8 mouse cellular contexts compared by ENCODE assay signal in the genomic region with DNA sequence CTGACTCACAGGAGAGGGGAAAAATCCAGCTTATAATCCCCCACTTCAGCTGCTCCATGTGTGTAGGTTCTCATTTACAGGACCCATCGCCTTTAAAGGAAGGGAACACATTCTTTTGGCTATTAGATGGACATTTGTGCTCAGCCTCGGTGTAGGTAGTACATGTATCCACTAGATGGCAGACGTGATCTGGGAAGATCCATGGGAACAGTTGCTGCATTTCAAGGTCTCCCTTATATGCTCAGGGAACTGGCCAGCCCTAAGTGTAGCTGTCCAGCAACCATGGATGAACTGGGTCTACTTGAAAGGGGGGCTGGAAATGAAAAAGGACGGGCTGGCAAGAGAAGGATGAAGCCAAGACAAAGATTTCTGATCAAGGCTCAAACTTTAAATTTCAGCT.
DNase-seq lines count a peak whose midpoint lies in the region; ATAC-seq lines count a peak whose summit lies in the region.
"Had no signal": no experiment of that assay in that cellular context is flagged by ENCODE, and none has a peak within 500 bp of the region (broad histone marks: within the 10 kb centered on the region; RNA-seq: fewer than 3 reads in every experiment).

No protein-coding gene starts in this region.

- ATAC-seq in forebrain, embryonic 16.5 days: peak; percentile 95

- H3K4me2 ChIP-seq in forebrain, embryonic 16.5 days (ENCODE audit: low read length): no peak overlapping the region
- H3K4me2 ChIP-seq: heart, embryonic 15.5 days had no signal

- DNase-seq in NIH3T3 (ENCODE audit: low read depth): peak; percentile 80
- peak; percentile 60 for DNase-seq in cerebellum, adult 11 months
- peak; percentile 27 for DNase-seq in kidney, adult 18-20 months
- peak; percentile 35 to 59 for DNase-seq in left cerebral cortex, postnatal 36 days (ENCODE audit: low spot score in 2 of 2)
- DNase-seq in neural tube, embryonic 10.5 days (ENCODE audit: extremely low spot score, low spot score): peak; percentile 43
- DNase-seq in yolk sac, embryonic 10.5 days (ENCODE audit: low spot score): peak; percentile 13

- H3K27me3 ChIP-seq in forebrain, embryonic 16.5 days (replicated peaks; ENCODE audit: control insufficient read depth, insufficient read depth, low read length): no peaks in the 10 kb centered on the region
- H3K27me3 ChIP-seq: heart, embryonic 15.5 days had no signal

- H3K9ac ChIP-seq in forebrain, embryonic 16.5 days (replicated peaks; ENCODE audit: low read depth, low read length): no peak overlapping the region
- H3K9ac ChIP-seq: heart, embryonic 15.5 days had no signal

- intact Hi-C loops in left cerebral cortex, postnatal 36 days (cut with DNase I): no loop called here

- H3K4me3 ChIP-seq in forebrain, embryonic 16.5 days (replicated peaks; ENCODE audit: low read length): no peak overlapping the region
- H3K4me3 ChIP-seq: heart, embryonic 15.5 days had no signal

- WGBS in forebrain, embryonic 16.5 days: 16% methylated on average over 4 of the region's 4 CpGs

- H3K9me3 ChIP-seq in forebrain, embryonic 16.5 days (ENCODE audit: control insufficient read depth, low read length): no peaks in the 10 kb centered on the region
- H3K9me3 ChIP-seq: heart, embryonic 15.5 days had no signal

- H3K36me3 ChIP-seq in forebrain, embryonic 16.5 days (ENCODE audit: control insufficient read depth, insufficient read depth): no peaks in the 10 kb centered on the region
- H3K36me3 ChIP-seq: heart, embryonic 15.5 days had no signal

- no peak overlapping the region for H3K27ac ChIP-seq in forebrain, embryonic 16.5 days (ENCODE audit: low read length)
- H3K27ac ChIP-seq: heart, embryonic 15.5 days had no signal

- H3K4me1 ChIP-seq in forebrain, embryonic 16.5 days (replicated peaks; ENCODE audit: control insufficient read depth, insufficient read depth, low read length): no peaks in the 10 kb centered on the region
- H3K4me1 ChIP-seq: heart, embryonic 15.5 days had no signal

Comparison
In these comparisons a context has a peak if more than half of its experiments do, and no peak if none do; other contexts are left out.
1. DNase-seq: peak in every context shown above with its lines; median percentile 80 in NIH3T3; 60 in cerebellum, adult 11 months; 47 in left cerebral cortex, postnatal 36 days; 43 in neural tube, embryonic 10.5 days; 27 in kidney, adult 18-20 months; 13 in yolk sac, embryonic 10.5 days.